ENCODE assay signal across 14 mouse cellular contexts in the genomic region with DNA sequence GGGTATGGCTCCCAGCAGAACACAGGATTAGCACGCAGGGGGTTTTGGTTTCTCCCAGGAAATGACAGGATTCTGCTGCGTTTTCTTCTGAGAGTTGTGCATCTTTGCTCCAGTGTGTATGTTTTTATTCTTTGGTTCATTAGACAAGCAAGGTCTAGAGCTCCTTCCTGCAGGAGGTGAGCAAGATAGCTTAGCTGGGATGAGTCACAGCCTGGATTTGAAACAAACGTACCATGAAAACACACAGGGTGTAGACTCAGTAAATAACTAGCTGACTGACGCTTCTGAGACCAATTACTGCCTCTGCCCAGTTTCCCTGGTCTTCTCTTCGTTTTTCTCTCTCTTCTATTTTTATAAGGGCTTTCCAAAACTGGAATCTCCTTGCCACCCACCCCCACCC.
A peak's percentile ranks its signal among the peaks of the same experiment; 100 is the strongest.
DNase-seq lines count a peak whose midpoint lies in the region; ATAC-seq and TF ChIP-seq lines count a peak whose summit lies in the region.
"Had no signal": no experiment of that assay in that cellular context is flagged by ENCODE, and none has a peak within 500 bp of the region (broad histone marks: within the 10 kb centered on the region; RNA-seq: fewer than 3 reads in every experiment).

No protein-coding gene starts in this region.

- ATAC-seq in forebrain, embryonic 11.5 days (replicated peaks; ENCODE audit: low FRiP score), result no peak
- ATAC-seq in midbrain, embryonic 13.5 days, result no peak
- 0 out of 2 replicates have a peak, but pooled peaks have one; percentile 23 for ATAC-seq in hindbrain, embryonic 16.5 days
- ATAC-seq: intestine, embryonic 16.5 days; liver, embryonic 12.5 days had no signal

- no peak for TF ChIP-seq CTCF in olfactory bulb, adult 2 months (IDR thresholded peaks at IDR 0.05; ENCODE audit: insufficient read depth, low read depth, low read length)
- no peak for TF ChIP-seq CTCF in left cerebral cortex, adult 2 months (IDR thresholded peaks at IDR 0.05)

- peak overlapping the region; percentile 48; the same call in 1 of the 2 replicates for H3K4me3 ChIP-seq in forebrain, embryonic 10.5 days
- H3K4me3 ChIP-seq in forebrain, embryonic 11.5 days (ENCODE audit: low read depth, low read length), result no peak overlapping the region
- H3K4me3 ChIP-seq in midbrain, embryonic 13.5 days (replicated peaks), result no peak overlapping the region
- no peak overlapping the region for H3K4me3 ChIP-seq in midbrain, embryonic 10.5 days
- H3K4me3 ChIP-seq in hindbrain, embryonic 16.5 days (ENCODE audit: low read length), result no peak overlapping the region
- H3K4me3 ChIP-seq in olfactory bulb, adult 2 months (ENCODE audit: insufficient read depth, low read depth, low read length), result no peak overlapping the region
- H3K4me3 ChIP-seq in left cerebral cortex, adult 2 months, result no peak overlapping the region
- H3K4me3 ChIP-seq: liver, embryonic 12.5 days had no signal

- DNase-seq in forebrain, embryonic 10.5 days (ENCODE audit: extremely low spot score, low spot score), result no peak
- DNase-seq in forebrain, embryonic 11.5 days (ENCODE audit: low spot score), result no peak
- no peak for DNase-seq in midbrain, embryonic 10.5 days (ENCODE audit: low spot score)
- no peak for DNase-seq in left cerebral cortex, adult 2 months (ENCODE audit: extremely low spot score in 1 of 2, low spot score in 2 of 2)
- DNase-seq in gastrocnemius, postnatal 10 days, result no peak
- DNase-seq: adrenal gland, adult 2 months; lung, postnatal 36 days had no signal

- H3K9ac ChIP-seq in forebrain, embryonic 11.5 days (ENCODE audit: low read length), result no peak overlapping the region
- H3K9ac ChIP-seq in midbrain, embryonic 13.5 days (replicated peaks), result no peak overlapping the region; the same call in 1 of the 2 replicates
- no peak overlapping the region for H3K9ac ChIP-seq in hindbrain, embryonic 16.5 days (ENCODE audit: low read depth, low read length)
- H3K9ac ChIP-seq: liver, embryonic 12.5 days had no signal

- H3K27ac ChIP-seq in forebrain, embryonic 10.5 days, result no peak overlapping the region
- no peak overlapping the region; the same call in 1 of the 2 replicates for H3K27ac ChIP-seq in forebrain, embryonic 11.5 days (ENCODE audit: low read depth, low read length)
- peak overlapping the region; percentile 82 for H3K27ac ChIP-seq in midbrain, embryonic 13.5 days
- no peak overlapping the region for H3K27ac ChIP-seq in midbrain, embryonic 10.5 days (replicated peaks)
- peak overlapping the region; percentile 63 for H3K27ac ChIP-seq in hindbrain, embryonic 16.5 days (ENCODE audit: low read depth, low read length)
- peak overlapping the region; percentile 34; the same call in 1 of the 2 replicates for H3K27ac ChIP-seq in olfactory bulb, adult 2 months (ENCODE audit: insufficient read depth, low read depth, low read length)
- H3K27ac ChIP-seq in left cerebral cortex, adult 2 months, result no peak overlapping the region
- H3K27ac ChIP-seq: heart, embryonic 13.5 days; liver, embryonic 12.5 days had no signal

- TF ChIP-seq POLR2A in olfactory bulb, adult 2 months (IDR thresholded peaks at IDR 0.05; ENCODE audit: insufficient read depth, low read depth, low read length), result no peak

- peaks cover 36% of the 10 kb centered on the region for H3K4me1 ChIP-seq in forebrain, embryonic 10.5 days
- H3K4me1 ChIP-seq in forebrain, embryonic 11.5 days (replicated peaks; ENCODE audit: control insufficient read depth, insufficient read depth, low read length), result peaks cover 4% of the 10 kb centered on the region; the same call in 1 of the 2 replicates
- H3K4me1 ChIP-seq in midbrain, embryonic 13.5 days (replicated peaks), result peaks cover 42% of the 10 kb centered on the region
- peaks cover 39% of the 10 kb centered on the region for H3K4me1 ChIP-seq in midbrain, embryonic 10.5 days
- peaks cover 27% of the 10 kb centered on the region for H3K4me1 ChIP-seq in hindbrain, embryonic 16.5 days (ENCODE audit: control insufficient read depth, insufficient read depth, low read depth, low read length)
- H3K4me1 ChIP-seq in olfactory bulb, adult 2 months (ENCODE audit: control insufficient read depth, insufficient read depth, low read length), result peaks cover 12% of the 10 kb centered on the region

- H3K9me3 ChIP-seq in forebrain, embryonic 10.5 days, result no peaks in the 10 kb centered on the region
- H3K9me3 ChIP-seq in forebrain, embryonic 11.5 days (ENCODE audit: control insufficient read depth, low read length), result no peaks in the 10 kb centered on the region
- no peaks in the 10 kb centered on the region for H3K9me3 ChIP-seq in midbrain, embryonic 13.5 days
- H3K9me3 ChIP-seq in midbrain, embryonic 10.5 days (replicated peaks), result no peaks in the 10 kb centered on the region
- H3K9me3 ChIP-seq in hindbrain, embryonic 16.5 days (ENCODE audit: control insufficient read depth, low read length), result no peaks in the 10 kb centered on the region
- H3K9me3 ChIP-seq: heart, embryonic 13.5 days; liver, embryonic 12.5 days had no signal

- peaks cover 56% of the 10 kb centered on the region for H3K27me3 ChIP-seq in forebrain, embryonic 10.5 days (ENCODE audit: poor library complexity, severe bottlenecking)
- peaks cover 2% of the 10 kb centered on the region; the same call in 1 of the 2 replicates for H3K27me3 ChIP-seq in forebrain, embryonic 11.5 days (ENCODE audit: control insufficient read depth, insufficient read depth, low read length)
- peaks cover 63% of the 10 kb centered on the region for H3K27me3 ChIP-seq in midbrain, embryonic 13.5 days
- peaks cover 79% of the 10 kb centered on the region for H3K27me3 ChIP-seq in midbrain, embryonic 10.5 days (ENCODE audit: low read depth, poor library complexity, severe bottlenecking)
- H3K27me3 ChIP-seq in hindbrain, embryonic 16.5 days (replicated peaks; ENCODE audit: control insufficient read depth, insufficient read depth, low read length), result no peaks in the 10 kb centered on the region

- no peaks in the 10 kb centered on the region for H3K36me3 ChIP-seq in forebrain, embryonic 10.5 days (replicated peaks)
- no peaks in the 10 kb centered on the region for H3K36me3 ChIP-seq in forebrain, embryonic 11.5 days (ENCODE audit: control insufficient read depth, insufficient read depth, low read length)
- H3K36me3 ChIP-seq in midbrain, embryonic 13.5 days, result no peaks in the 10 kb centered on the region
- H3K36me3 ChIP-seq in midbrain, embryonic 10.5 days, result no peaks in the 10 kb centered on the region
- no peaks in the 10 kb centered on the region for H3K36me3 ChIP-seq in hindbrain, embryonic 16.5 days (ENCODE audit: control insufficient read depth, insufficient read depth, low read length)
- H3K36me3 ChIP-seq: G1E; heart, embryonic 13.5 days; liver, embryonic 12.5 days had no signal

- WGBS in forebrain, embryonic 10.5 days, result 40% methylated on average over 5 of the region's 5 CpGs
- 28% methylated on average over 5 of the region's 5 CpGs for WGBS in forebrain, embryonic 11.5 days
- 21% methylated on average over 5 of the region's 5 CpGs for WGBS in midbrain, embryonic 13.5 days
- WGBS in midbrain, embryonic 10.5 days, result 37% methylated on average over 5 of the region's 5 CpGs
- WGBS in hindbrain, embryonic 16.5 days, result 31% methylated on average over 5 of the region's 5 CpGs
- 24% methylated on average over 5 of the region's 5 CpGs for WGBS in olfactory bulb, adult 2 months

- intact Hi-C loops in left cerebral cortex, adult 2 months (cut with DNase I), result no loop called here

- H3K4me2 ChIP-seq in forebrain, embryonic 11.5 days (ENCODE audit: low read depth, low read length, severe bottlenecking), result no peak overlapping the region
- peak overlapping the region; percentile 52 for H3K4me2 ChIP-seq in midbrain, embryonic 13.5 days (replicated peaks)
- H3K4me2 ChIP-seq in hindbrain, embryonic 16.5 days (ENCODE audit: low read length), result peak overlapping the region; percentile 6

Comparison
In these comparisons a context has a peak if more than half of its experiments do, and no peak if none do; other contexts are left out.
1. H3K27ac ChIP-seq: peak in midbrain, embryonic 13.5 days (single experiment), hindbrain, embryonic 16.5 days (single experiment) and olfactory bulb, adult 2 months (single experiment); none in forebrain, embryonic 10.5 days (single experiment), forebrain, embryonic 11.5 days (single experiment), midbrain, embryonic 10.5 days (single experiment) and left cerebral cortex, adult 2 months (single experiment).